Mouse (Mus musculus) skeletal muscle tissue, adult 2 months (tissue): ENCODE results near the gene Fam69b.

ENCODE experiments used
- DNase-seq: peaks from one replicate; pipeline ENCODE4 v3.0.0-alpha.2; 2012; ENCODE audit warnings: low read depth, low spot score

The Fam69b gene

GRCm38 (mm10) chr2:26598462-26598861 lies 29.8 kb upstream of the Fam69b start:
- no peak for DNase-seq

GRCm38 (mm10) chr2:26599965-26600364 lies 28.3 kb upstream of the Fam69b start:
- no peak for DNase-seq

GRCm38 (mm10) chr2:26600664-26601063 lies 27.6 kb upstream of the Fam69b start:
- DNase-seq: no peak

- DNase-seq: no peak
Observed at GRCm38 (mm10) chr2:26601595-26601994, 26.7 kb upstream of the Fam69b start.

- DNase-seq: no peak
Observed at GRCm38 (mm10) chr2:26602631-26603030, 25.6 kb upstream of the Fam69b start.

- no peak for DNase-seq
Observed at GRCm38 (mm10) chr2:26603159-26603558, 25.1 kb upstream of the Fam69b start.

GRCm38 (mm10) chr2:26603720-26604671 lies 24.3 kb upstream of the Fam69b start, which contains the start of gene Agpat2:
Agpat2 (minus strand) TSS chr2:26604417.
- DNase-seq: peak; percentile 54

GRCm38 (mm10) chr2:26605331-26605730 lies 22.9 kb upstream of the Fam69b start:
- DNase-seq: no peak

GRCm38 (mm10) chr2:26606579-26606978 lies 21.7 kb upstream of the Fam69b start:
- DNase-seq: no peak

GRCm38 (mm10) chr2:26607056-26607910 lies 21.0 kb upstream of the Fam69b start:
- no peak for DNase-seq

GRCm38 (mm10) chr2:26608781-26609180 lies 19.5 kb upstream of the Fam69b start:
- DNase-seq: no peak

- DNase-seq: peak; percentile 79
Observed at GRCm38 (mm10) chr2:26609261-26609661, 19.0 kb upstream of the Fam69b start.

- no peak for DNase-seq
Observed at GRCm38 (mm10) chr2:26610526-26610925, 17.7 kb upstream of the Fam69b start.

- no peak for DNase-seq
Observed at GRCm38 (mm10) chr2:26611054-26611453, 17.2 kb upstream of the Fam69b start.

GRCm38 (mm10) chr2:26611896-26612295 lies 16.4 kb upstream of the Fam69b start:
- no peak for DNase-seq

GRCm38 (mm10) chr2:26614903-26615302 lies 13.4 kb upstream of the Fam69b start:
- DNase-seq: no peak

GRCm38 (mm10) chr2:26615459-26616124 lies 12.7 kb upstream of the Fam69b start:
- DNase-seq: no peak

- no peak for DNase-seq
Observed at GRCm38 (mm10) chr2:26617331-26617730, 10.9 kb upstream of the Fam69b start.

GRCm38 (mm10) chr2:26617928-26618327 lies 10.3 kb upstream of the Fam69b start:
- DNase-seq: no peak

- DNase-seq: no peak
Observed at GRCm38 (mm10) chr2:26621246-26621645, 7.0 kb upstream of the Fam69b start.

GRCm38 (mm10) chr2:26622984-26623383 lies 5.3 kb upstream of the Fam69b start:
- DNase-seq: no peak

- no peak for DNase-seq
Observed at GRCm38 (mm10) chr2:26625419-26625818, 2.8 kb upstream of the Fam69b start.
